In genomic region chr5:65479681-65480445, GRCm38 (mm10) we compare ENCODE assay signal across 19 mouse cellular contexts. TPM values are rescaled to one million over a fixed set of nuclear protein-coding genes. Genes with fewer than 3 reads are reported as not detected.
DNase-seq lines count a peak whose midpoint lies in the region; ATAC-seq and TF ChIP-seq lines count a peak whose summit lies in the region.
"Had no signal": no experiment of that assay in that cellular context is flagged by ENCODE, and none has a peak within 500 bp of the region (broad histone marks: within the 10 kb centered on the region; RNA-seq: fewer than 3 reads in every experiment).

No protein-coding gene starts in this region.

- H3K9ac ChIP-seq in heart, embryonic 11.5 days (ENCODE audit: low read depth, low read length): no peak overlapping the region
- no peak overlapping the region for H3K9ac ChIP-seq in heart, postnatal 0 days (replicated peaks; ENCODE audit: low read depth, low read length)
- no peak overlapping the region for H3K9ac ChIP-seq in liver, postnatal 0 days (replicated peaks)
- H3K9ac ChIP-seq in midbrain, embryonic 11.5 days (ENCODE audit: low read length): no peak overlapping the region

- H3K4me2 ChIP-seq in heart, embryonic 11.5 days: no peak overlapping the region
- no peak overlapping the region for H3K4me2 ChIP-seq in heart, postnatal 0 days (ENCODE audit: low read depth, low read length)
- H3K4me2 ChIP-seq in liver, postnatal 0 days (ENCODE audit: low read depth, low read length): no peak overlapping the region
- H3K4me2 ChIP-seq in midbrain, embryonic 11.5 days: no peak overlapping the region

- no peaks in the 10 kb centered on the region for H3K27me3 ChIP-seq in heart, embryonic 11.5 days (ENCODE audit: control insufficient read depth, insufficient read depth, low read length)
- no peaks in the 10 kb centered on the region for H3K27me3 ChIP-seq in heart, postnatal 0 days (ENCODE audit: control insufficient read depth, insufficient read depth, low read length)
- no peaks in the 10 kb centered on the region for H3K27me3 ChIP-seq in liver, postnatal 0 days (ENCODE audit: insufficient read depth, low read length)
- H3K27me3 ChIP-seq in midbrain, embryonic 11.5 days (ENCODE audit: control insufficient read depth, insufficient read depth, low read length): no peaks in the 10 kb centered on the region

- peak overlapping the region; percentile 68 for H3K27ac ChIP-seq in heart, embryonic 11.5 days (ENCODE audit: low read depth, low read length)
- peak overlapping the region; percentile 86 for H3K27ac ChIP-seq in heart, postnatal 0 days (ENCODE audit: low read depth)
- peak overlapping the region; percentile 81 for H3K27ac ChIP-seq in liver, postnatal 0 days (ENCODE audit: low read depth)
- H3K27ac ChIP-seq in midbrain, embryonic 11.5 days (ENCODE audit: low read depth, low read length): no peak overlapping the region

- no peak overlapping the region for H3K4me3 ChIP-seq in heart, embryonic 11.5 days (ENCODE audit: low read depth, low read length)
- no peak overlapping the region for H3K4me3 ChIP-seq in lung, adult 2 months (replicated peaks; ENCODE audit: extremely low read depth, low read depth, low read length)
- H3K4me3 ChIP-seq in heart, postnatal 0 days (ENCODE audit: low read depth, low read length): no peak overlapping the region
- no peak overlapping the region for H3K4me3 ChIP-seq in liver, postnatal 0 days (ENCODE audit: low read depth, low read length)
- H3K4me3 ChIP-seq in midbrain, embryonic 11.5 days (ENCODE audit: low read depth, low read length): no peak overlapping the region
- H3K4me3 ChIP-seq: myocyte had no signal

- DNase-seq in heart, adult 11 months: no peak
- peak; percentile 23 for DNase-seq in lung, adult 2 months
- no peak for DNase-seq in lung, postnatal 4 days
- DNase-seq in heart, postnatal 0 days (ENCODE audit: low spot score): no peak
- DNase-seq in liver, postnatal 0 days: peak; percentile 27
- no peak for DNase-seq in midbrain, embryonic 11.5 days (ENCODE audit: low spot score, missing footprints)
- DNase-seq in cerebellum, postnatal 4 days (ENCODE audit: low spot score in 2 of 2): no peak
- DNase-seq: adrenal gland, postnatal 14 days; B cell, adult 2 months; cerebellum, adult 9-10 months; gastrocnemius, postnatal 36 days; kidney, postnatal 36 days; left cerebral cortex, postnatal 4 days; right cerebral cortex, adult 18-20 months; thymus, adult 18-20 months had no signal

- ATAC-seq in heart, embryonic 11.5 days (replicated peaks; ENCODE audit: insufficient number of reproducible peaks, low FRiP score, low TSS enrichment): no peak
- ATAC-seq in heart, postnatal 0 days (ENCODE audit: insufficient read depth, low read depth): peak; percentile 15; the same call in 1 of the 2 replicates
- peak; percentile 82 for ATAC-seq in liver, postnatal 0 days
- no peak for ATAC-seq in midbrain, embryonic 11.5 days (ENCODE audit: low FRiP score)
- ATAC-seq: hindbrain, embryonic 16.5 days had no signal

- WGBS in heart, embryonic 11.5 days (ENCODE audit: insufficient replicate concordance): 89% methylated on average over 9 of the region's 9 CpGs
- 69% methylated on average over 9 of the region's 9 CpGs for WGBS in lung, adult 2 months
- 91% methylated on average over 9 of the region's 9 CpGs for WGBS in heart, postnatal 0 days
- 71% methylated on average over 9 of the region's 9 CpGs for WGBS in liver, postnatal 0 days (ENCODE audit: insufficient replicate concordance)
- WGBS in midbrain, embryonic 11.5 days: 94% methylated on average over 9 of the region's 9 CpGs

- no peaks in the 10 kb centered on the region for H3K9me3 ChIP-seq in heart, embryonic 11.5 days (replicated peaks; ENCODE audit: control insufficient read depth, low read length)
- H3K9me3 ChIP-seq in heart, postnatal 0 days (replicated peaks; ENCODE audit: control insufficient read depth, low read length): no peaks in the 10 kb centered on the region
- H3K9me3 ChIP-seq in liver, postnatal 0 days (ENCODE audit: low read length): no peaks in the 10 kb centered on the region
- no peaks in the 10 kb centered on the region for H3K9me3 ChIP-seq in midbrain, embryonic 11.5 days (ENCODE audit: control insufficient read depth, low read length)

- peaks cover 19% of the 10 kb centered on the region for H3K4me1 ChIP-seq in heart, embryonic 11.5 days (ENCODE audit: control insufficient read depth, insufficient read depth, low read length)
- peaks cover 11% of the 10 kb centered on the region for H3K4me1 ChIP-seq in lung, adult 2 months (ENCODE audit: control insufficient read depth, insufficient read depth, low read length)
- peaks cover 21% of the 10 kb centered on the region for H3K4me1 ChIP-seq in heart, postnatal 0 days (ENCODE audit: control insufficient read depth, insufficient read depth)
- H3K4me1 ChIP-seq in liver, postnatal 0 days (ENCODE audit: insufficient read depth): peaks cover 31% of the 10 kb centered on the region
- H3K4me1 ChIP-seq in midbrain, embryonic 11.5 days (ENCODE audit: control insufficient read depth, insufficient read depth, low read length): no peaks in the 10 kb centered on the region

- TF ChIP-seq POLR2A in lung, adult 2 months (IDR thresholded peaks at IDR 0.05; ENCODE audit: borderline replicate concordance, extremely low read depth, low read depth, low read length): no peak

- H3K36me3 ChIP-seq in heart, embryonic 11.5 days (ENCODE audit: control insufficient read depth, insufficient read depth, low read length): no peaks in the 10 kb centered on the region
- H3K36me3 ChIP-seq in heart, postnatal 0 days (replicated peaks; ENCODE audit: control insufficient read depth, insufficient read depth, low read length): no peaks in the 10 kb centered on the region
- 0 out of 2 replicates have a peak, but pooled peaks cover 2% of the 10 kb centered on the region for H3K36me3 ChIP-seq in liver, postnatal 0 days (replicated peaks; ENCODE audit: insufficient read depth, low read length)
- H3K36me3 ChIP-seq in midbrain, embryonic 11.5 days (ENCODE audit: control insufficient read depth, insufficient read depth, low read length): no peaks in the 10 kb centered on the region

- TF ChIP-seq EP300 in heart, postnatal 0 days (IDR thresholded peaks at IDR 0.05; ENCODE audit: low read depth): no peak
- TF ChIP-seq EP300 in liver, postnatal 0 days (IDR thresholded peaks at IDR 0.05; ENCODE audit: low read depth): peak; percentile 35; the same call in 1 of the 2 replicates

- no peak for TF ChIP-seq CTCF in lung, adult 2 months (IDR thresholded peaks at IDR 0.05; ENCODE audit: insufficient read depth, low read length)
- no peak for TF ChIP-seq CTCF in heart, postnatal 0 days (IDR thresholded peaks at IDR 0.05; ENCODE audit: low read depth)
- no peak for TF ChIP-seq CTCF in liver, postnatal 0 days (IDR thresholded peaks at IDR 0.05; ENCODE audit: low read depth)

RNA-seq across cellular contexts. Expression of gene Gm43552, which starts 12.8 kb away (rescaled TPM):
- not detected in 2 replicates for polyA plus RNA-seq in heart, embryonic 11.5 days (2014; fragmentation: Nextera tagmentation; extraction: Ambion mirVana)
- polyA plus RNA-seq in lung, adult 2 months (2012; rRNA removed): not detected in 2 replicates
- not detected in 2 replicates for total RNA-seq in heart, postnatal 0 days (2014; rRNA removed; ENCODE audit: low replicate concordance)
- not detected in 2 replicates for polyA plus RNA-seq in heart, postnatal 0 days (2015; fragmentation: Nextera tagmentation; extraction: Ambion mirVana)
- polyA plus RNA-seq in liver, postnatal 0 days (2015; fragmentation: Nextera tagmentation; extraction: Ambion mirVana): 1.4 TPM in 1 of 2 replicates, not detected in the other
- not detected in 2 replicates for polyA plus RNA-seq in midbrain, embryonic 11.5 days (2014; fragmentation: Nextera tagmentation; extraction: Ambion mirVana)
- total RNA-seq: adrenal gland, postnatal 14 days; gastrocnemius, postnatal 36 days; left cerebral cortex, postnatal 4 days had no signal
- polyA plus RNA-seq: frontal cortex, adult 2 months; hindbrain, embryonic 16.5 days; myocyte had no signal

RNA-seq across cellular contexts. Expression of gene Ugdh, which starts 44.1 kb away (rescaled TPM):
- 91.0 and 94.9 TPM in 2 replicates for polyA plus RNA-seq in heart, embryonic 11.5 days (2014; fragmentation: Nextera tagmentation; extraction: Ambion mirVana)
- polyA plus RNA-seq in lung, adult 2 months (2012; rRNA removed): 8.7 and 12.2 TPM in 2 replicates
- total RNA-seq in heart, postnatal 0 days (2014; rRNA removed; ENCODE audit: low replicate concordance): 16.3 and 21.0 TPM in 2 replicates
- 24.6 and 27.1 TPM in 2 replicates for polyA plus RNA-seq in heart, postnatal 0 days (2015; fragmentation: Nextera tagmentation; extraction: Ambion mirVana)
- polyA plus RNA-seq in liver, postnatal 0 days (2015; fragmentation: Nextera tagmentation; extraction: Ambion mirVana): 13.0 and 13.5 TPM in 2 replicates
- 55.0 and 63.3 TPM in 2 replicates for polyA plus RNA-seq in midbrain, embryonic 11.5 days (2014; fragmentation: Nextera tagmentation; extraction: Ambion mirVana)

RNA-seq across cellular contexts. Expression of gene Smim14, which starts 57.1 kb away (rescaled TPM):
- polyA plus RNA-seq in heart, embryonic 11.5 days (2014; fragmentation: Nextera tagmentation; extraction: Ambion mirVana): 92.0 and 108 TPM in 2 replicates
- polyA plus RNA-seq in lung, adult 2 months (2012; rRNA removed): 137 and 157 TPM in 2 replicates
- 122 and 156 TPM in 2 replicates for total RNA-seq in heart, postnatal 0 days (2014; rRNA removed; ENCODE audit: low replicate concordance)
- polyA plus RNA-seq in heart, postnatal 0 days (2015; fragmentation: Nextera tagmentation; extraction: Ambion mirVana): 190 and 200 TPM in 2 replicates
- polyA plus RNA-seq in liver, postnatal 0 days (2015; fragmentation: Nextera tagmentation; extraction: Ambion mirVana): 87.0 and 91.0 TPM in 2 replicates
- 82.9 and 85.1 TPM in 2 replicates for polyA plus RNA-seq in midbrain, embryonic 11.5 days (2014; fragmentation: Nextera tagmentation; extraction: Ambion mirVana)

RNA-seq across cellular contexts. Expression of gene Ube2k, which starts 57.2 kb away (rescaled TPM):
- polyA plus RNA-seq in heart, embryonic 11.5 days (2014; fragmentation: Nextera tagmentation; extraction: Ambion mirVana): 114 and 120 TPM in 2 replicates
- 12.3 and 15.1 TPM in 2 replicates for polyA plus RNA-seq in lung, adult 2 months (2012; rRNA removed)
- total RNA-seq in heart, postnatal 0 days (2014; rRNA removed; ENCODE audit: low replicate concordance): 19.5 and 21.2 TPM in 2 replicates
- polyA plus RNA-seq in heart, postnatal 0 days (2015; fragmentation: Nextera tagmentation; extraction: Ambion mirVana): 125 and 132 TPM in 2 replicates
- 73.2 and 74.6 TPM in 2 replicates for polyA plus RNA-seq in liver, postnatal 0 days (2015; fragmentation: Nextera tagmentation; extraction: Ambion mirVana)
- 143 and 148 TPM in 2 replicates for polyA plus RNA-seq in midbrain, embryonic 11.5 days (2014; fragmentation: Nextera tagmentation; extraction: Ambion mirVana)

Comparison
In these comparisons a context has a peak if more than half of its experiments do, and no peak if none do; other contexts are left out.
1. ATAC-seq: peak in heart, postnatal 0 days (single experiment) and liver, postnatal 0 days (single experiment); none in heart, embryonic 11.5 days (single experiment) and midbrain, embryonic 11.5 days (single experiment).
2. DNase-seq: peak in lung, adult 2 months (single experiment) and liver, postnatal 0 days (single experiment); none in heart, adult 11 months (single experiment), lung, postnatal 4 days (0 of 2), heart, postnatal 0 days (single experiment), midbrain, embryonic 11.5 days (single experiment) and cerebellum, postnatal 4 days (0 of 2).